Mouse (Mus musculus) left cerebral cortex, postnatal 25 days (tissue): Measurements from ENCODE around the gene Timeless. TPM values are rescaled to one million over a fixed set of nuclear protein-coding genes. Genes with fewer than 3 reads are reported as not detected.
"Not testable (repeated sequence)": the region's sequence is repeated elsewhere in the genome, so short reads cannot be mapped to it uniquely, and the experiment has no call there.

Source experiments
- DNase-seq, 2 experiments: peaks; one replicate each; pipeline ENCODE4 v3.0.0; 2022; ENCODE audit warnings: low spot score in 2 of 2, mixed read lengths in 1 of 2
- intact Hi-C: fragments of 180-260 bp; cut with DNase I; formaldehyde crosslinking; loops from one replicate; pipeline ENCODE4 v1.15.1; 2025
- total RNA-seq, 2 experiments: library from RNA; stranded (reverse); gene quantifications; 2 replicates each; pipeline ENCODE4 v1.2.3; 2021

The Timeless gene
- total RNA-seq: 1 to 10 TPM; 6.8 to 8.3 TPM

GRCm38 (mm10) chr10:128231697-128232419, at the start of gene Timeless:
Gene Timeless (plus strand): TSS chr10:128232065.
- DNase-seq: peak; percentile 77 to 89
- intact Hi-C loops: loop anchor here (1.0 to 5.0 kb wide), 2 partner anchors 19 to 40 kb away; partner anchors contain the start of gene Stat2

GRCm38 (mm10) chr10:128184296-128184695, 47.6 kb upstream of the Timeless start:
- no peak for DNase-seq
- intact Hi-C loops: loop anchor here (10.0 kb wide), 1 partner anchor 229 kb away; no protein-coding TSS in a partner anchor

GRCm38 (mm10) chr10:128185277-128185940, 46.5 kb upstream of the Timeless start:
- no peak for DNase-seq
- intact Hi-C loops: loop anchor here (10.0 kb wide), 1 partner anchor 231 kb away; no protein-coding TSS in a partner anchor

- peak; percentile 66 to 76 for DNase-seq
- intact Hi-C loops: loop anchor here (2.0 to 10.0 kb wide), 2 partner anchors 45 to 231 kb away; no protein-coding TSS in a partner anchor
Measured at GRCm38 (mm10) chr10:128185959-128186358, 45.9 kb upstream of the Timeless start.

GRCm38 (mm10) chr10:128187181-128187605, 44.7 kb upstream of the Timeless start:
- intact Hi-C loops: loop anchor here (2.0 to 10.0 kb wide), 2 partner anchors 46 to 232 kb away; no protein-coding TSS in a partner anchor
- DNase-seq: no peak

GRCm38 (mm10) chr10:128188242-128188877, 43.5 kb upstream of the Timeless start:
- DNase-seq: peak; percentile 74 to 85
- intact Hi-C loops: loop anchor here (2.0 to 10.0 kb wide), 2 partner anchors 96 to 234 kb away; no protein-coding TSS in a partner anchor

- intact Hi-C loops: no loop called here
- no peak for DNase-seq
Measured at GRCm38 (mm10) chr10:128191472-128191871, 40.4 kb upstream of the Timeless start.

GRCm38 (mm10) chr10:128192030-128192766, 39.7 kb upstream of the Timeless start:
- DNase-seq, intact Hi-C loops: not testable (repeated sequence)

GRCm38 (mm10) chr10:128193113-128193512, 38.8 kb upstream of the Timeless start:
- no peak for DNase-seq
- intact Hi-C loops: no loop called here

GRCm38 (mm10) chr10:128194024-128194550, 37.8 kb upstream of the Timeless start, which contains the start of gene Gls2:
Gene Gls2 (plus strand): TSS chr10:128194457.
- DNase-seq: peak; percentile 96 to 99
- intact Hi-C loops: no loop called here

GRCm38 (mm10) chr10:128194551-128195461, 37.1 kb upstream of the Timeless start:
- peak; percentile 61 to 84 for DNase-seq
- intact Hi-C loops: no loop called here

GRCm38 (mm10) chr10:128201856-128202255, 30.0 kb upstream of the Timeless start:
- no peak for DNase-seq
- intact Hi-C loops: no loop called here

- intact Hi-C loops: no loop called here
Measured at GRCm38 (mm10) chr10:128204941-128205340, 26.9 kb upstream of the Timeless start.

GRCm38 (mm10) chr10:128208326-128208725, 23.5 kb upstream of the Timeless start:
- intact Hi-C loops: no loop called here
- DNase-seq: peak in 1 of 2 experiments; percentile 25

More at GRCm38 (mm10) chr10:128204941-128205340, 26.9 kb upstream of the Timeless start:
- DNase-seq: no peak

GRCm38 (mm10) chr10:128209311-128210009, 22.4 kb upstream of the Timeless start:
- intact Hi-C loops: no loop called here
- DNase-seq: no peak

GRCm38 (mm10) chr10:128210131-128210530, 21.7 kb upstream of the Timeless start:
- intact Hi-C loops: no loop called here
- no peak for DNase-seq

- intact Hi-C loops: no loop called here
- DNase-seq: peak in 1 of 2 experiments; percentile 15
Measured at GRCm38 (mm10) chr10:128210954-128211353, 20.9 kb upstream of the Timeless start.
